ENCODE assay signal across 8 mouse cellular contexts in genomic region chr2:62440802-62441544, GRCm38 (mm10). TPM values are rescaled to one million over a fixed set of nuclear protein-coding genes. Genes with fewer than 3 reads are reported as not detected.
A peak's percentile ranks its signal among the peaks of the same experiment; 100 is the strongest.
DNase-seq lines count a peak whose midpoint lies in the region; ATAC-seq and TF ChIP-seq lines count a peak whose summit lies in the region.

No protein-coding gene starts in this region.

- H3K9ac ChIP-seq in heart, embryonic 11.5 days (ENCODE audit: low read depth, low read length), result 0 out of 2 replicates have a peak overlapping the region, but pooled peaks have one; percentile 28
- H3K9ac ChIP-seq in liver, adult 2 months (ENCODE audit: low read depth, low read length), result no peak overlapping the region

- H3K79me2 ChIP-seq in liver, adult 2 months (ENCODE audit: control insufficient read depth, insufficient read depth, low read length), result no peaks in the 10 kb centered on the region

- H3K9me3 ChIP-seq in E14TG2a.4 (ENCODE audit: low read length), result no peaks in the 10 kb centered on the region
- H3K9me3 ChIP-seq in heart, embryonic 11.5 days (replicated peaks; ENCODE audit: control insufficient read depth, low read length), result no peaks in the 10 kb centered on the region

- peaks cover 10% of the 10 kb centered on the region for H3K4me1 ChIP-seq in E14TG2a.4 (replicated peaks; ENCODE audit: low read depth, low read length)
- H3K4me1 ChIP-seq in bone marrow macrophage, adult 2 months (ENCODE audit: control insufficient read depth, insufficient read depth, low read length), result no peaks in the 10 kb centered on the region
- no peaks in the 10 kb centered on the region for H3K4me1 ChIP-seq in heart, embryonic 11.5 days (ENCODE audit: control insufficient read depth, insufficient read depth, low read length)
- no peaks in the 10 kb centered on the region for H3K4me1 ChIP-seq in liver, adult 2 months (ENCODE audit: control insufficient read depth, insufficient read depth, low read length)
- H3K4me1 ChIP-seq in small intestine, adult 2 months (ENCODE audit: control insufficient read depth, insufficient read depth, insufficient read length, low read length), result 0 out of 2 replicates have a peak, but pooled peaks cover 1% of the 10 kb centered on the region
- no peaks in the 10 kb centered on the region for H3K4me1 ChIP-seq in cerebellum, adult 2 months (ENCODE audit: control insufficient read depth, insufficient read depth, low read length)

- DNase-seq in liver, adult 2 months (ENCODE audit: extremely low read depth, low read depth, low spot score), result peak; percentile 57
- no peak for DNase-seq in cerebellum, adult 2 months
- DNase-seq in layer of hippocampus, postnatal 36 days, result no peak

- H3K4me3 ChIP-seq in E14TG2a.4 (replicated peaks; ENCODE audit: low read length), result peak overlapping the region; percentile 35; the same call in 1 of the 2 replicates
- H3K4me3 ChIP-seq in bone marrow macrophage, adult 2 months (ENCODE audit: insufficient read depth, low read length), result peak overlapping the region; percentile 21; the same call in 1 of the 2 replicates
- peak overlapping the region; percentile 19; the same call in 1 of the 2 replicates for H3K4me3 ChIP-seq in heart, embryonic 11.5 days (ENCODE audit: low read depth, low read length)
- peak overlapping the region; percentile 43 for H3K4me3 ChIP-seq in liver, adult 2 months (ENCODE audit: insufficient read depth, low read depth, low read length)
- H3K4me3 ChIP-seq in small intestine, adult 2 months (ENCODE audit: low read depth, low read length), result peak overlapping the region; percentile 57
- H3K4me3 ChIP-seq in cerebellum, adult 2 months (replicated peaks; ENCODE audit: insufficient read depth, low read depth, low read length), result no peak overlapping the region

- ATAC-seq in heart, embryonic 11.5 days (replicated peaks; ENCODE audit: insufficient number of reproducible peaks, low FRiP score, low TSS enrichment), result peak; percentile 83
- ATAC-seq in cerebellum, adult (ENCODE audit: insufficient number of reproducible peaks, low FRiP score, low TSS enrichment), result no peak

- H3K27me3 ChIP-seq in E14TG2a.4 (ENCODE audit: insufficient read depth, low read length), result no peaks in the 10 kb centered on the region
- no peaks in the 10 kb centered on the region for H3K27me3 ChIP-seq in heart, embryonic 11.5 days (ENCODE audit: control insufficient read depth, insufficient read depth, low read length)
- no peaks in the 10 kb centered on the region for H3K27me3 ChIP-seq in liver, adult 2 months (ENCODE audit: control insufficient read depth, insufficient read depth, low read length)
- no peaks in the 10 kb centered on the region for H3K27me3 ChIP-seq in small intestine, adult 2 months (ENCODE audit: control insufficient read depth, insufficient read depth, low read length)
- no peaks in the 10 kb centered on the region for H3K27me3 ChIP-seq in cerebellum, adult 2 months (ENCODE audit: control insufficient read depth, insufficient read depth, low read length)

- H3K27ac ChIP-seq in bone marrow macrophage, adult 2 months (ENCODE audit: insufficient read depth, low read depth, low read length), result no peak overlapping the region
- no peak overlapping the region for H3K27ac ChIP-seq in heart, embryonic 11.5 days (ENCODE audit: low read depth, low read length)
- no peak overlapping the region for H3K27ac ChIP-seq in liver, adult 2 months (replicated peaks; ENCODE audit: insufficient read depth, low read depth, low read length)
- no peak overlapping the region for H3K27ac ChIP-seq in small intestine, adult 2 months (ENCODE audit: insufficient read depth, low read depth, low read length)
- H3K27ac ChIP-seq in cerebellum, adult 2 months (ENCODE audit: insufficient read depth, low read length), result no peak overlapping the region

- 31% methylated on average over 13 of the region's 13 CpGs for WGBS in heart, embryonic 11.5 days (ENCODE audit: insufficient replicate concordance)
- whole genome bisulfite sequencing in liver, adult 2 months, result 51% methylated on average over 13 of the region's 13 CpGs
- WGBS in small intestine, adult 2 months, result 42% methylated on average over 13 of the region's 13 CpGs
- WGBS in cerebellum, adult 2 months, result 70% methylated on average over 13 of the region's 13 CpGs

- H3K4me2 ChIP-seq in heart, embryonic 11.5 days, result peak overlapping the region; percentile 59

- no peak for TF ChIP-seq CTCF in E14TG2a.4 (conservative IDR thresholded peaks at IDR 0.05; ENCODE audit: low read length)
- no peak for TF ChIP-seq CTCF in bone marrow macrophage, adult 2 months (IDR thresholded peaks at IDR 0.05; ENCODE audit: low read depth, low read length)
- TF ChIP-seq CTCF in liver, adult 2 months (IDR thresholded peaks at IDR 0.05; ENCODE audit: low read depth, low read length), result no peak
- TF ChIP-seq CTCF in small intestine, adult 2 months (IDR thresholded peaks at IDR 0.05; ENCODE audit: extremely low read depth, insufficient read length, insufficient replicate concordance, low read depth, low read length), result no peak
- TF ChIP-seq CTCF in cerebellum, adult 2 months (IDR thresholded peaks at IDR 0.05; ENCODE audit: borderline replicate concordance, insufficient read depth, low read depth, low read length), result no peak

- no peak for TF ChIP-seq POLR2A in bone marrow macrophage, adult 2 months (IDR thresholded peaks at IDR 0.05; ENCODE audit: borderline replicate concordance, low read depth, low read length)
- TF ChIP-seq POLR2A in liver, adult 2 months (IDR thresholded peaks at IDR 0.05; ENCODE audit: extremely low read depth, insufficient read depth, low read length), result no peak
- TF ChIP-seq POLR2A in small intestine, adult 2 months (IDR thresholded peaks at IDR 0.05; ENCODE audit: low read depth, low read length), result peak; percentile 29; the same call in 1 of the 2 replicates
- TF ChIP-seq POLR2A in cerebellum, adult 2 months (IDR thresholded peaks at IDR 0.05; ENCODE audit: borderline replicate concordance, insufficient read depth, low read length), result no peak

- no peaks in the 10 kb centered on the region for H3K36me3 ChIP-seq in E14TG2a.4 (ENCODE audit: insufficient read depth, low read length)
- H3K36me3 ChIP-seq in heart, embryonic 11.5 days (ENCODE audit: control insufficient read depth, insufficient read depth, low read length), result no peaks in the 10 kb centered on the region
- H3K36me3 ChIP-seq in liver, adult 2 months (ENCODE audit: control insufficient read depth, insufficient read depth, low read length), result no peaks in the 10 kb centered on the region
- no peaks in the 10 kb centered on the region for H3K36me3 ChIP-seq in small intestine, adult 2 months (ENCODE audit: control insufficient read depth, insufficient read depth, low read length)

RNA-seq across cellular contexts. Expression of gene Dpp4, which starts 28.9 kb away (rescaled TPM):
- 0.34 and 0.60 TPM in 2 replicates for polyA plus RNA-seq in bone marrow macrophage, adult 2 months (2012; ENCODE audit: insufficient read depth, insufficient read length, missing spikeins)
- 12.3 and 13.6 TPM in 2 replicates for polyA plus RNA-seq in heart, embryonic 11.5 days (2014; fragmentation: Nextera tagmentation; extraction: Ambion mirVana)
- total RNA-seq in liver, adult 2 months (2014; rRNA removed), result 122 and 132 TPM in 2 replicates
- 27.5 and 31.0 TPM in 2 replicates for polyA plus RNA-seq in liver, adult 2 months (2012; rRNA removed)
- 12.8 and 77.5 TPM in 2 replicates for polyA plus RNA-seq in small intestine, adult 2 months (2012; rRNA removed)
- polyA plus RNA-seq in cerebellum, adult 2 months (2012; rRNA removed), result 0.76 and 0.85 TPM in 2 replicates
- total RNA-seq in layer of hippocampus, postnatal 36 days (2021), result under 1 TPM; 0.30 to 0.71 TPM

RNA-seq across cellular contexts. Expression of gene Gcg, which starts 42.5 kb away (rescaled TPM):
- not detected in 2 replicates for polyA plus RNA-seq in bone marrow macrophage, adult 2 months (2012; ENCODE audit: insufficient read depth, insufficient read length, missing spikeins)
- 0.20 and 1.1 TPM in 2 replicates for polyA plus RNA-seq in heart, embryonic 11.5 days (2014; fragmentation: Nextera tagmentation; extraction: Ambion mirVana)
- total RNA-seq in liver, adult 2 months (2014; rRNA removed), result not detected in 2 replicates
- not detected in 2 replicates for polyA plus RNA-seq in liver, adult 2 months (2012; rRNA removed)
- 3.1 and 19.1 TPM in 2 replicates for polyA plus RNA-seq in small intestine, adult 2 months (2012; rRNA removed)
- 0.41 TPM in 1 of 2 replicates, not detected in the other for polyA plus RNA-seq in cerebellum, adult 2 months (2012; rRNA removed)
- total RNA-seq in layer of hippocampus, postnatal 36 days (2021), result not detected
